Mouse (Mus musculus) G1E (cell line): ENCODE results near the gene Rbm44.

Experiments used
- CTCF ChIP-seq: IDR thresholded peaks from 2 replicates; pipeline ENCODE4 v1.5.1; 2012; ENCODE audit warnings: low read depth, low read length, inconsistent platforms, mixed read lengths
- POLR2AphosphoS5 ChIP-seq: IDR thresholded peaks from 2 replicates; pipeline ENCODE4 v1.6.1; 2012; ENCODE audit warnings: low read depth, low read length, inconsistent platforms; ENCODE audit not compliant: insufficient replicate concordance
- TAL1 ChIP-seq: conservative IDR thresholded peaks from 2 replicates; pipeline ENCODE4 v1.6.1; 2012; ENCODE audit warnings: low read depth, low read length, inconsistent platforms, mixed read lengths

DNA sequence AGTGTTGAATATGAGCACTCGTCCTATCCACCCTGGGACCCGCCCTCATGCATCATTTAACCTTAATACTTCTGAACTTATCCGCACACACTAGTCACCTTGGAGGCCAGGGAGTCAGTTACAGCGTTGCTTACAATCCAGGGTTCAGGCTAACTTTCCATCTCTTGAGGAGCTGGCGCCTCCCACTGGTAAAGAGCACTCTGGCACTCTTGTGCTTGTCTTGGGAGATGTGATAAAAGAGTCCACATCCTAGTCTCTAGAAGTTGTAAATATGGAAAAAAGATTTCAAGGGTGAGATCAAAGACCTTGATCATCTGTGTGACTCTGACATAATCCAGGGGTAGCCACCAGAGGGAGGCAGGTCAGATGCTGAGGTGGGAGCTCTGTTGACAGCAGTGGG, 37.3 kb upstream of the Rbm44 start:
- TF ChIP-seq POLR2AphosphoS5 (no peak), CTCF (no peak), TAL1 (no peak)
